Mouse (Mus musculus) small intestine, adult 2 months (tissue): ENCODE measurements around the gene Abcb6.

Source experiments
- CTCF ChIP-seq: fragments of 200-500 bp; IDR thresholded peaks from 2 replicates; pipeline ENCODE4 v1.5.1; 2012; ENCODE audit warnings: low read depth, mild to moderate bottlenecking, control low read depth, inconsistent platforms, low read length, moderate library complexity, mixed read lengths; ENCODE audit not compliant: insufficient replicate concordance, insufficient read length; ENCODE audit errors: extremely low read depth
- POLR2A ChIP-seq: fragments of 200-500 bp; IDR thresholded peaks from 2 replicates; pipeline ENCODE4 v1.6.1; 2012; ENCODE audit warnings: low read depth, mild to moderate bottlenecking, control low read depth, inconsistent platforms, low read length, moderate library complexity

GRCm38 (mm10) chr1:75160256-75160617, 20.0 kb downstream of the Abcb6 start:
- TF ChIP-seq CTCF (no peak), POLR2A (no peak)
